Mouse (Mus musculus): ENCODE data around the gene Klhdc8a. TPM values are rescaled to one million over a fixed set of nuclear protein-coding genes. Genes with fewer than 3 reads are reported as not detected.
"Not testable (repeated sequence)": the region's sequence is repeated elsewhere in the genome, so short reads cannot be mapped to it uniquely, and the experiment has no call there.

Gene Klhdc8a
- polyA plus RNA-seq, 1 experiment from 2014 or later: 5.4 TPM

DNA sequence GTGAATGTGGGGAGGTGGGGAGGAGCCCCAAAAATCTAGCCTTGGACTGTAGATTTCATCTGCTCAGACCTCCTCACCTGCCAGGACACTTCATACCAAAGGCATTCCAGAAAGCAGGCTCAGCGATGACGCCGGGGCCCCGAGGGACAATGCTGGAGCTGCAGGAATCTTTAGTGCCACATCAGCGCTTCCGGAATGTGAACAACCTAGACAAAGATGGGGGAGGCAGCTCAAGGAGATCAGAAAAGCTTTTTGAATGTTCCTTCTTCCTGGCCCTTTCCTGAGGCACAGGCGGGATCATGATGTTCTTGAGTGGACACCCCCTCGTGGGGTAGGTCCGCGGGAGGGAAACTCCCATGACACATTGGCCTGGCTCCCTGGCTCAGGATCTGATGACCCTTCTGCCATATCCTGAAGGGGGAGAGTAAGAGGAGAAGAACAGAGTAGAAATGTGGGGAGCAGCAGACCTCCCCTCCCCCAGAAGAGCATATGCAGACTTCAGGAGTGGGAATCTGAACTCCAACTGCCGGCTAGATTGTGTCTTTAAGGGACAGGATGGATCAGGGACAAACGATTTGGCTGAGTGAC lies 37.0 kb downstream of the Klhdc8a start:
- Histone ChIP-seq H3K9me3 (no peaks in the 10 kb centered on the region), H3K27me3 (no peaks in the 10 kb centered on the region), H3K36me3 (peaks cover 21% of the 10 kb centered on the region), H3K9ac (replicated peaks) (0 out of 2 replicates have a peak overlapping the region, but pooled peaks have one; percentile 17), H3K27ac (replicated peaks) (peak overlapping the region; percentile 94), H3K4me3 (no peak overlapping the region), H3K4me1 (peaks cover 74% of the 10 kb centered on the region), H3K4me2 (replicated peaks) (no peak overlapping the region)
- WGBS: 30% methylated on average over 12 of the region's 12 CpGs
- ATAC-seq (ENCODE audit: low FRiP score, low read depth): no peak

GRCm38 (mm10) chr1:132336921-132337320 lies 38.5 kb downstream of the Klhdc8a start:
- no peak overlapping the region for H3K9ac ChIP-seq (replicated peaks)
- H3K9me3 ChIP-seq: no peaks in the 10 kb centered on the region
- ATAC-seq (ENCODE audit: low FRiP score, low read depth): no peak
- WGBS: 67% methylated on average over 6 of the region's 6 CpGs
- no peaks in the 10 kb centered on the region for H3K27me3 ChIP-seq
- no peak overlapping the region for H3K4me2 ChIP-seq (replicated peaks)
- H3K36me3 ChIP-seq: peaks cover 6% of the 10 kb centered on the region
- H3K4me3 ChIP-seq: no peak overlapping the region
- H3K4me1 ChIP-seq: peaks cover 60% of the 10 kb centered on the region
- peak overlapping the region; percentile 36; the same call in 1 of the 2 replicates for H3K27ac ChIP-seq (replicated peaks)

- WGBS: 39% methylated on average over 8 of the region's 8 CpGs
- no peaks in the 10 kb centered on the region for H3K27me3 ChIP-seq
- no peaks in the 10 kb centered on the region for H3K36me3 ChIP-seq
- no peak overlapping the region for H3K4me2 ChIP-seq (replicated peaks)
- no peak overlapping the region for H3K27ac ChIP-seq (replicated peaks)
- H3K9me3 ChIP-seq: no peaks in the 10 kb centered on the region
- no peak overlapping the region for H3K4me3 ChIP-seq
- ATAC-seq (ENCODE audit: low FRiP score, low read depth): no peak
- peaks cover 48% of the 10 kb centered on the region for H3K4me1 ChIP-seq
- no peak overlapping the region for H3K9ac ChIP-seq (replicated peaks)
These were observed 39.7 kb downstream of the Klhdc8a start for GRCm38 (mm10) chr1:132338027-132338660.

- WGBS: 60% methylated on average over 5 of the region's 5 CpGs
- Histone ChIP-seq H3K9ac (replicated peaks) (no peak overlapping the region), H3K36me3 (no peaks in the 10 kb centered on the region), H3K9me3 (no peaks in the 10 kb centered on the region), H3K4me3 (no peak overlapping the region), H3K4me2 (replicated peaks) (no peak overlapping the region), H3K4me1 (peaks cover 12% of the 10 kb centered on the region), H3K27ac (replicated peaks) (no peak overlapping the region), H3K27me3 (no peaks in the 10 kb centered on the region)
- ATAC-seq (ENCODE audit: low FRiP score, low read depth): no peak
These were observed 43.5 kb downstream of the Klhdc8a start for GRCm38 (mm10) chr1:132341731-132342501.

GRCm38 (mm10) chr1:132342518-132342917 lies 44.1 kb downstream of the Klhdc8a start:
- 61% methylated on average over 3 of the region's 3 CpGs for WGBS
- ATAC-seq (ENCODE audit: low FRiP score, low read depth): no peak

GRCm38 (mm10) chr1:132343191-132343590 lies 44.8 kb downstream of the Klhdc8a start:
- Histone ChIP-seq H3K4me3 (no peak overlapping the region), H3K36me3 (no peaks in the 10 kb centered on the region), H3K9ac (replicated peaks) (no peak overlapping the region), H3K27me3 (no peaks in the 10 kb centered on the region), H3K9me3 (no peaks in the 10 kb centered on the region), H3K4me1 (peaks cover 2% of the 10 kb centered on the region; the same call in 1 of the 2 replicates), H3K27ac (replicated peaks) (no peak overlapping the region), H3K4me2 (replicated peaks) (no peak overlapping the region)
- ATAC-seq (ENCODE audit: low FRiP score, low read depth): no peak
- 92% methylated on average over 2 of the region's 2 CpGs for WGBS

More at GRCm38 (mm10) chr1:132342518-132342917, 44.1 kb downstream of the Klhdc8a start:
- no peak overlapping the region for H3K27ac ChIP-seq (replicated peaks)
- H3K27me3 ChIP-seq: no peaks in the 10 kb centered on the region
- H3K9me3 ChIP-seq: no peaks in the 10 kb centered on the region
- H3K4me3 ChIP-seq: no peak overlapping the region
- H3K4me1 ChIP-seq: peaks cover 8% of the 10 kb centered on the region
- H3K9ac ChIP-seq (replicated peaks): no peak overlapping the region
- no peaks in the 10 kb centered on the region for H3K36me3 ChIP-seq
- no peak overlapping the region for H3K4me2 ChIP-seq (replicated peaks)

DNA sequence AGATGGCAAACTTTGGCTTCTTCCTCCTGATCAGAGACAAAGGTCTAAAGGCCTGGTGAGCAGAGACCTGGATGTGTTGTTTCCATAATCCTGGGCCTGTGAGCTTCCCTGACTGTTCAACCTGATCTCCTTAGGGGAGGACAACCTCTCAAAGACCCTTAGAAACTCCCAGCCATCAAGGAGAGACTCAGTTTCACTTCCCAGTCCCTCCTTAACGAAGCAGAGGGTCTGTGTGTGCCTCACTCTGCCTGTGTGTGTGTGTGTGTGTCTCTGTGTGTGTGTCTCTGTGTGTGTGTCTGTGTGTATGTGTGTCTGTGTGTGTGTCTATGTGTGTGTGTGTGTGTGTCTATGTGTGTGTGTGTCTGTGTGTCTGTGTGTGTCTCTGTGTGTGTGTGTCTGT lies 45.2 kb downstream of the Klhdc8a start:
- H3K27me3 ChIP-seq: no peaks in the 10 kb centered on the region
- H3K27ac ChIP-seq (replicated peaks): no peak overlapping the region
- H3K36me3 ChIP-seq: no peaks in the 10 kb centered on the region
- no peaks in the 10 kb centered on the region for H3K4me1 ChIP-seq
- 83% methylated on average over 1 of the region's 1 CpGs for WGBS
- H3K9ac ChIP-seq (replicated peaks): no peak overlapping the region
- no peak overlapping the region for H3K4me2 ChIP-seq (replicated peaks)
- no peak overlapping the region for H3K4me3 ChIP-seq
- no peaks in the 10 kb centered on the region for H3K9me3 ChIP-seq
- no peak for ATAC-seq (ENCODE audit: low FRiP score, low read depth)

DNA sequence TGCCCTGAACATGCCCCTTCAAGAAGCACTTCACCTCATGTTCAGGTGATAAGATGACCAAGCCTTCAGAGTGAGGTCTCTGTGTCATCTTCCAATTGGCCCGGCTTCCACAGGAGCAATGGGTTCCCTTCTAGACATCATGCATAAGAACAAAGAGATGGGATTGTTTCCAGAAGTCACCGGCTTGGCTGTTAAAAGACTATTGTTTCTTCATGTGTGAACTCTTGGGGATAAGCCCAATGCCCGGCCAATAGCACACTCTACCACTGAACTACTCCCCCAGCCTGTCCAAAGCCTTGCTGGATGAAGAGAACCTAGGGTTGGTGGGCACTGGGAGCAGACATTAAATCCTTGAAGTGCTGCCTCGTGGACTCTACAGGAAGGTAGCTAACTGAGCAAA lies 47.1 kb downstream of the Klhdc8a start:
- H3K4me3 ChIP-seq: no peak overlapping the region
- no peaks in the 10 kb centered on the region for H3K4me1 ChIP-seq
- ATAC-seq (ENCODE audit: low FRiP score, low read depth): no peak
- no peak overlapping the region for H3K9ac ChIP-seq (replicated peaks)
- WGBS: 78% methylated on average over 4 of the region's 4 CpGs
- no peaks in the 10 kb centered on the region for H3K36me3 ChIP-seq
- no peaks in the 10 kb centered on the region for H3K9me3 ChIP-seq
- no peak overlapping the region for H3K27ac ChIP-seq (replicated peaks)
- no peak overlapping the region for H3K4me2 ChIP-seq (replicated peaks)
- H3K27me3 ChIP-seq: no peaks in the 10 kb centered on the region

DNA sequence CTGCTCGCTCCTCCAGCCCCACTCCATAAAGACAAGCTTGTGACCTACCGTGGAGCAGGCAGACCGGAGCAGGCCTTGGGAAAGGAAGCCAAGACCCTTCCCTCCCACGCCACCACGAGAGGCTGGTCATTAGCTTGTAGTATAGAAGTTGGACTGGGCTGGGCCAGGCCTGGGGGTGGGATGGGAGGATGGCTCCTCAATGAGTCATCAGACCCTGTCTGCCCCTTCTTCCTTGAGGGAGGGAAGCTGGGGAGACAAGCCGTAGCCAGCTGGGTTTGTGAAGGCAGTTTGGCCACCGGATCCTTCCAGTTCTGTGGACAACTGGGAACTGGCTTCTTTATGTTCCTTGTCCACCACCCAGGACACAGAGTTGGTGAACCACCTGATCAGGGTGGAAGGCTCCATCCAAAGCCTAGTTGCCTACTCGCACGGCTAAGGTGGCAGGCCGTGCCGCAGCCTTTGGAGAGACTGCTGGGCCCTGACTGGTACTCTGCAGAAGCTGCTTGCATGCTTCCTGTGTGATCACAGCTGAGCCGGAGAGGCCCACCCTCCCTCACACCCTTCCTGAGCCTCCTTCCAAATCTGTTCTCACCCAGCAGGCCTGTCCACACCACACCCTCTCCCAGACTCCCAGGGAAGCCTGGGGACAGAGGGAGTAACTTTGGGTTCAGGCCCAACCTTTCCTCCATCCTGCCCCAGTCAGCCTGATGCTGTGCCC lies 47.9 kb downstream of the Klhdc8a start:
- no peak overlapping the region for H3K4me3 ChIP-seq
- no peak overlapping the region for H3K27ac ChIP-seq (replicated peaks)
- no peak overlapping the region for H3K9ac ChIP-seq (replicated peaks)
- H3K4me1 ChIP-seq: no peaks in the 10 kb centered on the region
- 0 out of 2 replicates have a peak, but pooled peaks cover 3% of the 10 kb centered on the region for H3K36me3 ChIP-seq
- 89% methylated on average over 12 of the region's 12 CpGs for WGBS
- no peaks in the 10 kb centered on the region for H3K27me3 ChIP-seq
- no peak overlapping the region for H3K4me2 ChIP-seq (replicated peaks)
- H3K9me3 ChIP-seq: 0 out of 2 replicates have a peak, but pooled peaks cover 5% of the 10 kb centered on the region
- no peak for ATAC-seq (ENCODE audit: low FRiP score, low read depth)

GRCm38 (mm10) chr1:132346951-132347350 lies 48.5 kb downstream of the Klhdc8a start:
- no peak overlapping the region for H3K4me3 ChIP-seq
- H3K4me2 ChIP-seq (replicated peaks): no peak overlapping the region
- no peak for ATAC-seq (ENCODE audit: low FRiP score, low read depth)
- no peaks in the 10 kb centered on the region for H3K27me3 ChIP-seq
- H3K9ac ChIP-seq (replicated peaks): no peak overlapping the region
- no peaks in the 10 kb centered on the region for H3K4me1 ChIP-seq
- H3K36me3 ChIP-seq: 0 out of 2 replicates have a peak, but pooled peaks cover 3% of the 10 kb centered on the region
- H3K9me3 ChIP-seq: 0 out of 2 replicates have a peak, but pooled peaks cover 5% of the 10 kb centered on the region
- no peak overlapping the region for H3K27ac ChIP-seq (replicated peaks)

- no peak overlapping the region for H3K4me3 ChIP-seq
- H3K9me3 ChIP-seq: 0 out of 2 replicates have a peak, but pooled peaks cover 5% of the 10 kb centered on the region
- no peaks in the 10 kb centered on the region for H3K27me3 ChIP-seq
- ATAC-seq (ENCODE audit: low FRiP score, low read depth): no peak
- no peak overlapping the region for H3K9ac ChIP-seq (replicated peaks)
- no peak overlapping the region for H3K27ac ChIP-seq (replicated peaks)
- 86% methylated on average over 5 of the region's 5 CpGs for WGBS
- 0 out of 2 replicates have a peak, but pooled peaks cover 3% of the 10 kb centered on the region for H3K36me3 ChIP-seq
- no peak overlapping the region for H3K4me2 ChIP-seq (replicated peaks)
- H3K4me1 ChIP-seq: no peaks in the 10 kb centered on the region
These were observed 50.0 kb downstream of the Klhdc8a start for GRCm38 (mm10) chr1:132348401-132348800.

DNA sequence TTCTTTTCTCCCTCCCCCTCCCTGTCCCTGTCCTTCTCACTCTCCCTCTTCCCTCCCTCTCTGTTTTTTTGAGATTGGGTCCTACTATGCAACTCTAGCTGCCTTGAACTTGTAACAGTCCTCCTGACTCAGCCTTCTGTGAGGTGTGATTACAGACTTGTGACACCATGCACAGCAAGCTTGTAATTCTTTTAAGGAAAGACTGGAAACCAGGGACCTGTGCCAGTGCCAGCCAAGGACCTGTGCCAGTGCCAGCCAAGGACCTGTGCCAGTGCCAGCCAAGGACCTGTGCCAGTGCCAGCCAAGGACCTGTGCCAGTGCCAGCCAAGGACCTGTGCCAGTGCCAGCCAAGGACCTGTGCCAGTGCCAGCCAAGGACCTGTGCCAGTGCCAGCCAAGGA lies 50.6 kb downstream of the Klhdc8a start:
- H3K9me3 ChIP-seq; H3K4me1 ChIP-seq; H3K27ac ChIP-seq (replicated peaks); H3K36me3 ChIP-seq; H3K27me3 ChIP-seq; H3K4me3 ChIP-seq; H3K4me2 ChIP-seq (replicated peaks); H3K9ac ChIP-seq (replicated peaks); ATAC-seq (ENCODE audit: low FRiP score, low read depth): not testable (repeated sequence)
